Mouse (Mus musculus): Measurements from ENCODE around the gene Pole4. TPM values are rescaled to one million over a fixed set of nuclear protein-coding genes. Genes with fewer than 3 reads are reported as not detected.

Gene Pole4
- 10 to 100 TPM; 41.9 to 88.1 (median 72.5) TPM for polyA plus RNA-seq (2017; shearing (Covaris generic))

DNA sequence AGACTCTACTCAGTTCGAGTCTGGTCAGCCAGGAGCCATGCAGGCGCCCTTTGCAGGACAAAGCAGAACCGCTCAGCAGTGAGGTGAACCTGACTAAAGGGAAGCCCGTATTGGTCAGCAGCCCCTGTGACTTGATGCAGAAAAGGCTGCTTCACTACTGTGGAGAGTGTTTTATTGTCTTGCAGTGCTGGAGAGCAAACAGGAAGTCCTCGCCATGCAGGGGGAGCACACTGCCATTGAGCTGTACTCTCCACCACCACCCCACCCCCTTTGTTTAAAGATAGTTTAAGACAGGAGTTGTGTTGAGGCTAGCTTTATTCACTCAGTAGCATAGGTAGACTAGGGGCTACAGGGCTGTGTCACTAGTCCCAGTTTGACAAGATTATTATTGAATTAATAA lies at the start of gene Pole4:
Pole4 (minus strand) TSS at position 145 of the 400 bp plus-strand sequence.
- ATAC-seq, result no peak

DNA sequence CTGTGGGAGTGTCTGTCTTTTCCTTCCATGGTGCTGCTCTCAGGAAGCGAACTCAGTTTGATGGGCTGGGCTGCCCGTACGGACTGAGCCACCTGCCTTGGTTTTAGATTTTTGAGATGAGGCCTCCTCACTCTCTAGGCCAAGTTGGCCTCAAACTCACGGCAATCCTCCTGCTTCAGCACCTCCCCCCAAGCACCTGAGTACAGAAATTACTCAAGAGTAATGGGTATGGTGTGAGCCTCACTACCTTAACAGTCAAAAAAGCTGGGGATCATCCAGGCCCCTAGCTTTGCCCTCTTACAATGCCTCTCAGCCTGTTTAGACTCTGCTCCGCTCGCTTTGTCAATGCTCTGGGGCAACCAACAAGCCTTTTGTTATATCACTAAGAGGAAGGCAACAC lies 49.6 kb upstream of the Pole4 start:
- no peak for ATAC-seq

DNA sequence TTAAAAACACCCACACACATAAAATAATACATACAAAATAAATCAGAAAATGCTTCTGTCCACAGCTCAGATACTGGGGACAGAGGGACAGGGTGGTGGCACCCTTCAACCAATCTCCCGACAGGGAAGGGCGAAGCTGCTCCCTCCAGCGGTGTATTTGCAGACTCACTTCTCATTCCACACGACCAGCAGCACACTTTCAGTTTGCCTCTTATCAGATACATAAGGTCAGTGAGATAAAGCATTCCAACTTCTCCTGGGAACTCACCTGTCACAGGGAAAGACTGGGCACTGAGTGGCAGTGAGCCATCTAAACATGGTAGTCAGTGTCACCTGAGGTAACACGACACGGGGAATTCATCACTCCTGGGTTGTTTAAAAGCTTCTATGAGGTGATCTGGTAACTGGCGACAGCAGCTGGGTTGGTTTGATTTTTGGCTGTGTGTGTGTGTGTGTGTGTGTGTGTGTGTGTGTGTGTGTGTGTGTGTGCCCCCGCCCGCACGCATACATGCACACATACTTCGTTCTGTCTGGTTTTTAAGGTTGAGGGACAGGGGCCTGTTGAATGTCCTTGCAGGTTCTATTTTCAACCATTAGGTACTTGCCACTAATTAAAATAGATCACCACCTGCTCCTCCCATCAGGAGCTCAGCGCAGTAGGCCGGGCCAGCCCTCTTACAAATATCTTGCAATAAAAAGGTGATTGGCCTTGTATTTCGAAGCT lies 48.6 kb upstream of the Pole4 start:
- no peak for ATAC-seq

- no peak for ATAC-seq
Observed at GRCm38 (mm10) chr6:82753061-82753460, 47.9 kb upstream of the Pole4 start.

- ATAC-seq, result no peak
Observed at GRCm38 (mm10) chr6:82751791-82752190, 46.6 kb upstream of the Pole4 start.

GRCm38 (mm10) chr6:82751031-82751430 lies 45.9 kb upstream of the Pole4 start:
- ATAC-seq, result no peak

DNA sequence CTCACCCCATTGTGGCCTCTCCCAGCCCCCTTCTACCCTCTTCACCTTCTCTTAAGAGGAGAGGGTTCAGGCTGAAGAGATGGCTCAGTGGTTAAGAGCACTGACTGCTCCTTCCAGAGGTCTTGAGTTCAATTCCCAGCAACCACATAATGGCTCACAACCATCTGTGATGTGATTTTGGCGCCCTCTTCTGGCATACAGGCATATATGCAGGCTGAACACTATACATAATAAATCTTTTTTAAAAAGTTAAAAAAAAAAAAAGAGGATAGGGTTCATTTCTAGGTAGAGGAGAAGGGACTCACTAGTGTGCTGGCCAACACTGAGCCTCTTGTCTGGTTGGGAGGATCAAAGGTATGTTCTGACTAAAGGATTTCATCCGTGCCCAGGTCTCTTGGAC lies 44.9 kb upstream of the Pole4 start:
- no peak for ATAC-seq

- no peak for ATAC-seq
Observed at GRCm38 (mm10) chr6:82748106-82748672, 43.0 kb upstream of the Pole4 start.

- ATAC-seq, result no peak
Observed at GRCm38 (mm10) chr6:82747085-82747484, 41.9 kb upstream of the Pole4 start.

DNA sequence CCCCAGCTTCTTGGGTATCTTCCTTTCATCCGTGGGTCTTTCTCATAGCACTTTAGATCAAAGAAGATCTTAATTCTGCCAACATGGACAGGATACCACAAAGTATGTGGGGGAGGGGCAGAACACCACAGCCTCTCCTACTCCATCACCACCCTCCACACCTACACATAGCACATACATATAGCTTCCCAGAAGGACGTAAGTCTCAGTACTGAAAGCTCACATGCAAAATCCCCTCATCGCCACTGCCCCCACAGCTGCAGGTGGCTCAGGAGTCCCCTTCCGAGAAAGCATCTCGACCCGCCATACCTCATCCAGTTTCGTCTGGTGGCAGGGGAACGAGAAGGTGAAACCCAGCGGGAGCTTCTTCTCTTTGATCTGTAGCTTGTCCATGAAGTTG lies 39.4 kb upstream of the Pole4 start:
- ATAC-seq, result peak; percentile 37

- no peak for ATAC-seq
Observed at GRCm38 (mm10) chr6:82741518-82741880, 36.3 kb upstream of the Pole4 start.

DNA sequence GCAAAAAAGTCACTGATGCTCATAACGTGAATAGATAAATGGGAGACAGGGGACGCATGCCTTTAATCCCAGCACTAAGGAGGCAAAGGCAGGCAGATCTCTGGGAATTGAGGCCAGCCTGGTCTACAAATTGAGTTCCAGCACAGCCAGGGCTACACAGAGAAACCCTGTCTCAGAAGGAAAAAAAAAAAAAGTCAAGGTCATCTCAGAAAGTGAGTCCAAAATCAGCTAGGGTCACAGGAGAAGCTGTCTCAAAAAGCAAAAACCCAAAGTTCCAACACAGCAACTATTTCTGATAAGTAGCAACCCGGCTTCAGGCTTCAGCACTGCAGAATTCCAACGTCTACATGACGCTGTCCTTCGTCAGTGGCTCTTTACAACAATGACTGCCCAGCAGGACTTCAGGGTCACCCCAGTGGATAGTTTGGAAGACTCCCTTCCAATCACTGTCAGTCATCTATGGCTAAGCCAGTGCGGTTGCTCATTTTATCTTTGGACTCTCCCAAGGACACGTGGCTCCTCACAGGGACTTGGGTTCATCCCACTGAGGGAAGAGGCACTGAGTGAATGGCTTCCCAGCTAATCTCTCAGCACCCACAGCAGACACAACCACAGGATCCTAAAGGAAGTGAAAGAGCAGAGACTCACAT lies 35.8 kb upstream of the Pole4 start:
- no peak for ATAC-seq

DNA sequence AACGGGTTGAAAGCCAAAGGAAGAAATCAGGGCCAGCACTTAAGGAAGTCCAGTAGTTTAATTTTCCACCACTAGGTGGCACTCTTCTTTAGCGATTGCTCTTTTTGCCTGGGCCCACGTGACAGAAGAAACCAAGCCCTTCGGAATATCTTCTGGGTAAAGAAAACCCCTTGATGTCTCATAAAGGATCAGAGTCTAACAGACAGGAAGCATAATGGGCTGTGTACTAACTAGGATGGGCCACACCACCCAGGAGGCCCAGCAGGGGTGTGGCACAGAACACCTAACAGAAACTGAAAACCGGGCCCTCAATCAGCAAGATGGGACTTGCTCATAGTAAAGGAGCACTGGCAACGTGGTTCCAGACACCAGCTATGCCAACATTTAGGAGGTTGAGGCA lies 35.1 kb upstream of the Pole4 start:
- ATAC-seq, result peak; percentile 92

- ATAC-seq, result no peak
Observed at GRCm38 (mm10) chr6:82737634-82738540, 32.7 kb upstream of the Pole4 start.

DNA sequence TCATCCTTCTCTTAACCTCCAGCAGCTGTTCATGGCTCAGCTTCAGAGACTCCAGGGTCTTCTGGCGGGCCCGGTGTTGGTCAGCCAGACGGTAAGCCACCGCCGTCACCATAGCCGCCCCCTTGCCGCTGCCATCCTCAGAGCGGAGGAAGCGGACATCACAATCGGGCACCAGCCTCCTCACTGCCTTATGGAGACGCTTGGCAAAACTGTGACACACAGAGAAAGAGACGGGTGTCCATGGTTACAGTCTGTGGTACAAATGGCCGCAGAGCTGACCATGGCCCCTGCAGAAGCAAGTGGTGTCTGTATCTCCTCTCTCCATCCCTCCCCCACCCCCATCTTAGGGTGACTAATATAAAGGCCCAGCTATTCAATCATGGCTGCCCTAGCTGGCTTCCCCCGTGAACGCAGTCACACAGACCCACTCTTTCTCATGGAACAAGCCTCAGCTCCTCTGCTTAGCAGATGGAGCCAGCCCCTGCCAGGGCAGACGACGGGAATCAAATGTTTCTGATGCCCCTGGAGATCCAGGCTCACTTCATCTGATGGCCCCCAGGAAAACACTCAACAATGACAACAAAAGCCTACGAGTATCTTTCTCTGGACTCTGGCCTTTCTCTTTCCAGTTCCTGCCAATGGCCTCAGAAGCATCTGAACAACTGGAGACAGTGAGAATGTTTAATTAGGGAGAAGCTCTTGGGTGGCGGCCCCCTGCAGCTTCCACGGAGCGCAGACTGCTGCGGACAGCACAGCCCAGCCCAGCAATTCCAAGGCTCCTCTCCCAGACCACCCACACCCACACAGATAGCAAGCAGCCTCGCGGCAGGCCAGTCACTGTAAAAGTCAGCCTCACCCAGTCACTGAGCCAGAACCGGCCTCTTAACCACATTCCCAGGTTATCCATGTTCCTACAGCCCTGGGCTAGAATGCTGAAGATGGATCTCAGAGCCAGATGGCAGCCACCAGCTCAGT lies 31.7 kb upstream of the Pole4 start:
- no peak for ATAC-seq

- ATAC-seq, result no peak
Observed at GRCm38 (mm10) chr6:82735347-82735746, 30.2 kb upstream of the Pole4 start.

GRCm38 (mm10) chr6:82728635-82729034 lies 23.5 kb upstream of the Pole4 start:
- no peak for ATAC-seq

DNA sequence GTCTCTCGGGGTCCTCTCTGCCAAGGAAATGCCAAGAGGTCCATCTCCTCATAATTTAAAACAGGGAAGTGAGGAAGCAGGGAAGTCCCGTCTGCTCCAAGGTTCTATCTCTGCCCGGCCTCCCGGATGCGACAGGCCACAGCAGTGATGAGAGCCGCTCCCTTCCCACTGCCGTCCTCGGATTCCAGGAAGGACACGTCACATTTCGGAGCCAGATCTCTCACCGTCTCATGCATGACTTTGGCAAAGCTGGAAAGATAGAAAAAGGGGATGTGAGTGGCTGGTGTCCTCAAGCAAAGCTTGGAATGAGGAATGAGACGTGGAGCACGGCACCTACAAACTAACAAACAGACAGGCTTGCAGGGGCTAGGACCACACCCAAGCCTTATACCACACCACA lies 22.0 kb upstream of the Pole4 start:
- ATAC-seq, result no peak

- no peak for ATAC-seq
Observed at GRCm38 (mm10) chr6:82723321-82723720, 18.2 kb upstream of the Pole4 start.

GRCm38 (mm10) chr6:82716126-82716525 lies 11.0 kb upstream of the Pole4 start:
- ATAC-seq, result no peak

GRCm38 (mm10) chr6:82715653-82716052 lies 10.5 kb upstream of the Pole4 start:
- ATAC-seq, result no peak

- no peak for ATAC-seq
Observed at GRCm38 (mm10) chr6:82715253-82715652, 10.1 kb upstream of the Pole4 start.

Measured in inflammation-experienced regulatory T-cells, adult 6 months (primary cell).